Mouse (Mus musculus): Measurements from ENCODE around the gene Dnmt3a. TPM values are rescaled to one million over a fixed set of nuclear protein-coding genes. Genes with fewer than 3 reads are reported as not detected.

Gene Dnmt3a
- polyA plus RNA-seq, 1 experiment from 2014 or later = 95.7 TPM

DNA sequence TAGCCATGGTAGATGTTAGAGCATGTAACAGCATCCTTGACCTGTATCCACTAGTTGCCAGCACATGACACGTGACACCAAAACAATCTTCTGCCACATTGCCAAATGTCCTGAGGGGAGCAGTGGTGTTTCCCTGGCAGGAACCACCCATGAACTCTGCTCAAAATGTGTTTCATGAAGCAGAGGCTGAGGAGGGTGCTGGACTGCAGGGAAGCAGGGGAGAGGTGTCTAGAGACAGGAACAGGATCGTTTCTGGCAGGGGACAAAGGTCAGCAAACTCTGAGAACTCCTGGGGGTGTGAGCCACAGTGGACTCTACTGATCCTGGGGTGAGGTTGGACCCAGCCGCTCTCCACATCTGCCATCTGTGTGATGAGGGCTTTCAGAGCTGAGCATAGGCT is 53.7 kb downstream of the Dnmt3a start:
- no peak for ATAC-seq (ENCODE audit: low read depth)
- Histone ChIP-seq H3K4me1 (replicated peaks) (peaks cover 20% of the 10 kb centered on the region), H3K9ac (no peak overlapping the region), H3K4me2 (no peak overlapping the region), H3K9me3 (no peaks in the 10 kb centered on the region), H3K36me3 (peaks cover 34% of the 10 kb centered on the region), H3K27me3 (no peaks in the 10 kb centered on the region), H3K4me3 (no peak overlapping the region), H3K27ac (replicated peaks) (no peak overlapping the region)
- WGBS = 67% methylated on average over 3 of the region's 3 CpGs

DNA sequence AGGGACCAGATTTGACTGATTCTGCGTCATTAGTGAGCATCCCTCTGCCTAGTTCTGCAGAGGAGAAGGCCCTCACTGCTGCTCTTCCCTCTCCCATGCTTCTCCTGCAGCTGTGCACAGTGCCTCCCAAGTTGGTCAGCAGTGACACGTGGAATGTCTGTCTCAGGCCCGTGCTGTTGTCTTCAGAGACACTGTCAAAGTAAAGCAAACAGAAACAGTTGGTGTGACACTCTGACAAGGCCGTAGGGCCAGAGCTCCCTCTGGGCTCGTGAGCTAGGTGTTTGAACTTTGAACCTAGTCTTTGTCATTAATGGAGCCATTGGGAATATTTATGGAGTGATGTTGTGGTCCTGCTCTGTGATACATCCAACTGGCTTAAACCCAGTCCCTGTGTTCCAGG is 54.2 kb downstream of the Dnmt3a start:
- H3K4me3 ChIP-seq = no peak overlapping the region
- 65% methylated on average over 5 of the region's 5 CpGs for WGBS
- no peaks in the 10 kb centered on the region for H3K9me3 ChIP-seq
- no peak overlapping the region for H3K4me2 ChIP-seq
- no peaks in the 10 kb centered on the region for H3K27me3 ChIP-seq
- ATAC-seq (ENCODE audit: low read depth) = no peak
- H3K36me3 ChIP-seq = peaks cover 34% of the 10 kb centered on the region
- H3K9ac ChIP-seq = no peak overlapping the region
- peaks cover 17% of the 10 kb centered on the region for H3K4me1 ChIP-seq (replicated peaks)
- H3K27ac ChIP-seq (replicated peaks) = no peak overlapping the region

DNA sequence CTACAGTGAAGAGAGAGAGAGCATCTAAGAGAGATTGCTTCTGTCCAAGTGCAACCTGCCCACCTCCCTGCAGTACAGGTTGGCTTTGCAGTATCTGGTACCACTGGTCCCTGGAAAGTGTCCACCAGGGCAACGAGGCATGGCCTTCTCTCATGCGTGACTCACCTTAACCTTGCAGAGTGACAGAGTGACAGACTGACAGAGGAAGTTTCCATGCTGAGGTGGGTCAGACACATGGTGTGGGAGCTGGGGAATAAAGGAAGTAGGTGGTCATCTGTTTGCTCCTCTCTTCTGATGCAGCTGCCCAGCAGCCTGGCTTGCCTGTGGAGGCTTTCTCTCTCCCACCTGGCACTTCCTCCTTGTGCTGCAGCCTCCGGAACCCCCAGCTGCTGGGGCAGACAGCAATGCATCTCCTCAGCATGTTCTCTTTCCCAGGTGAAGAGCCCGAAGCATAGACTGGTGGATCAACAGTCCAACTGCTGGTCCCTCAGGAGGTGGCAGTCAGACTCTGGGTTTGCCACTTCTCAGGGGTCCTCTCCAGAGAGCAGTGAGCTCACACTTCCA is 55.9 kb downstream of the Dnmt3a start:
- Histone ChIP-seq H3K9me3 (no peaks in the 10 kb centered on the region), H3K36me3 (peaks cover 47% of the 10 kb centered on the region), H3K4me3 (no peak overlapping the region), H3K4me1 (replicated peaks) (no peaks in the 10 kb centered on the region; the same call in 1 of the 2 replicates), H3K27me3 (no peaks in the 10 kb centered on the region), H3K4me2 (no peak overlapping the region), H3K27ac (replicated peaks) (no peak overlapping the region), H3K9ac (no peak overlapping the region)
- 85% methylated on average over 4 of the region's 4 CpGs for WGBS
- ATAC-seq (ENCODE audit: low read depth) = no peak

- Histone ChIP-seq H3K4me1 (replicated peaks) (no peaks in the 10 kb centered on the region; the same call in 1 of the 2 replicates), H3K9ac (no peak overlapping the region), H3K27me3 (no peaks in the 10 kb centered on the region), H3K4me2 (no peak overlapping the region), H3K27ac (replicated peaks) (no peak overlapping the region), H3K9me3 (no peaks in the 10 kb centered on the region), H3K36me3 (peaks cover 49% of the 10 kb centered on the region), H3K4me3 (no peak overlapping the region)
- no peak for ATAC-seq (ENCODE audit: low read depth)
- WGBS = 83% methylated on average over 6 of the region's 6 CpGs
Observed at GRCm38 (mm10) chr12:3862253-3862652, 56.4 kb downstream of the Dnmt3a start.

DNA sequence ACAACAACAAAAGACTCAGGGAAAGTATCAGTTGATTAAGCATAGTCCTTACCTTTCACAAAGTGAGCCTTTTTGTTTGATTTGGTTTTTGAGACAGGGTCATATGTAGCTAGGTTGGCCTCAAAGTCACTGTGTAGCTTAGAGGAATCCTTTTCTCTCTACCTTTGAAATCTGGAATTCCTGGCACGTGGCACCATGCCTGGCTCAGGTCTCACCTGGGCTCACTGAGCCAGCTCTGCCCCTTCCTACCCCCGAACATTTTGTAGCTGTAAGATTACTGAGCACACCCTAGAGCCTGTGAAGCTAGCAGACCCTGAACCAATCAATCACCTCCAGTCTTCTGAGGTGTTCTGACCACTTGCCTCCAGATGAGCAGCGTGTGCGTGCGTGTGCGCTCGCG is 58.4 kb downstream of the Dnmt3a start:
- no peak for ATAC-seq (ENCODE audit: low read depth)

GRCm38 (mm10) chr12:3865594-3865993 is 59.8 kb downstream of the Dnmt3a start:
- H3K36me3 ChIP-seq = peaks cover 59% of the 10 kb centered on the region
- no peaks in the 10 kb centered on the region for H3K27me3 ChIP-seq
- H3K27ac ChIP-seq (replicated peaks) = no peak overlapping the region
- no peak overlapping the region for H3K9ac ChIP-seq
- no peaks in the 10 kb centered on the region for H3K9me3 ChIP-seq
- H3K4me3 ChIP-seq = no peak overlapping the region
- 96% methylated on average over 8 of the region's 8 CpGs for WGBS
- no peak for ATAC-seq (ENCODE audit: low read depth)
- no peak overlapping the region for H3K4me2 ChIP-seq
- H3K4me1 ChIP-seq (replicated peaks) = peaks cover 6% of the 10 kb centered on the region

More for the DNA sequence above, 58.4 kb downstream of the Dnmt3a start:
- Histone ChIP-seq H3K9me3 (no peaks in the 10 kb centered on the region), H3K4me2 (no peak overlapping the region), H3K27ac (replicated peaks) (no peak overlapping the region), H3K9ac (no peak overlapping the region), H3K4me1 (replicated peaks) (no peaks in the 10 kb centered on the region), H3K36me3 (peaks cover 57% of the 10 kb centered on the region), H3K27me3 (no peaks in the 10 kb centered on the region), H3K4me3 (no peak overlapping the region)
- 89% methylated on average over 8 of the region's 8 CpGs for WGBS

GRCm38 (mm10) chr12:3866654-3867370 is 61.0 kb downstream of the Dnmt3a start:
- no peak overlapping the region for H3K4me3 ChIP-seq
- no peaks in the 10 kb centered on the region for H3K9me3 ChIP-seq
- H3K27me3 ChIP-seq = no peaks in the 10 kb centered on the region
- 72% methylated on average over 12 of the region's 12 CpGs for WGBS
- no peak overlapping the region for H3K27ac ChIP-seq (replicated peaks)
- ATAC-seq (ENCODE audit: low read depth) = peak; percentile 48; the same call in 1 of the 2 replicates
- no peak overlapping the region for H3K4me2 ChIP-seq
- no peak overlapping the region for H3K9ac ChIP-seq
- peaks cover 49% of the 10 kb centered on the region for H3K36me3 ChIP-seq
- H3K4me1 ChIP-seq (replicated peaks) = peaks cover 17% of the 10 kb centered on the region

- no peak for ATAC-seq (ENCODE audit: low read depth)
- WGBS = 91% methylated on average over 5 of the region's 5 CpGs
- peaks cover 23% of the 10 kb centered on the region for H3K4me1 ChIP-seq (replicated peaks)
Observed at GRCm38 (mm10) chr12:3868115-3868514, 62.3 kb downstream of the Dnmt3a start.

GRCm38 (mm10) chr12:3868676-3869458 is 63.1 kb downstream of the Dnmt3a start:
- ATAC-seq (ENCODE audit: low read depth) = no peak
- 83% methylated on average over 7 of the region's 7 CpGs for WGBS
- H3K4me2 ChIP-seq = no peak overlapping the region

More at GRCm38 (mm10) chr12:3868115-3868514, 62.3 kb downstream of the Dnmt3a start:
- H3K27ac ChIP-seq (replicated peaks) = no peak overlapping the region
- no peak overlapping the region for H3K4me2 ChIP-seq
- no peaks in the 10 kb centered on the region for H3K9me3 ChIP-seq
- H3K4me3 ChIP-seq = no peak overlapping the region
- H3K36me3 ChIP-seq = peaks cover 42% of the 10 kb centered on the region
- H3K27me3 ChIP-seq = no peaks in the 10 kb centered on the region
- H3K9ac ChIP-seq = no peak overlapping the region

DNA sequence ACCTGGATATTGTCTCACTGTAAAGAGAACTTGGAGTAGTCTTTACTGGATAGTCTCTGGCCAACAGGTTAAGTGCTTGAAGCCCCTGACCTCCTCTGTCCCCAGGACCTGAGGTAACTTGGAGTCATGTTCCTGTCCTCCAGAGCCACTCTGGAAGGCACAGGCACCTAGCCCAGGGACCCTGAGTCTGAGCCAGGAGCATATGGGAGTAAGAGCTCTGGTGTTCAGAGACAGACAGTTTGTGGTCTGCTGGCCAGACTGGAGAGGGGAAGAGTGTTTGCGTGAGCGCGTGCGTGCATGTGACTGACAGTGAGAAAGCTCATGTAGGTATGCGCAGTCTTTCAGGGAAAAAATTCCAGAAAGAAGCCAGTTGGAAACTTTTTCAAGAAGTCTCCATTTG is 64.2 kb downstream of the Dnmt3a start:
- H3K4me3 ChIP-seq = no peak overlapping the region
- ATAC-seq (ENCODE audit: low read depth) = no peak
- peaks cover 59% of the 10 kb centered on the region for H3K36me3 ChIP-seq
- no peaks in the 10 kb centered on the region for H3K27me3 ChIP-seq
- no peak overlapping the region for H3K9ac ChIP-seq
- 99% methylated on average over 5 of the region's 5 CpGs for WGBS
- H3K9me3 ChIP-seq = no peaks in the 10 kb centered on the region
- H3K27ac ChIP-seq (replicated peaks) = no peak overlapping the region
- peaks cover 23% of the 10 kb centered on the region for H3K4me1 ChIP-seq (replicated peaks)
- no peak overlapping the region for H3K4me2 ChIP-seq

More at GRCm38 (mm10) chr12:3868676-3869458, 63.1 kb downstream of the Dnmt3a start:
- Histone ChIP-seq H3K4me1 (replicated peaks) (peaks cover 23% of the 10 kb centered on the region), H3K9ac (no peak overlapping the region), H3K4me3 (no peak overlapping the region), H3K27me3 (no peaks in the 10 kb centered on the region), H3K27ac (replicated peaks) (no peak overlapping the region), H3K36me3 (peaks cover 49% of the 10 kb centered on the region), H3K9me3 (no peaks in the 10 kb centered on the region)

DNA sequence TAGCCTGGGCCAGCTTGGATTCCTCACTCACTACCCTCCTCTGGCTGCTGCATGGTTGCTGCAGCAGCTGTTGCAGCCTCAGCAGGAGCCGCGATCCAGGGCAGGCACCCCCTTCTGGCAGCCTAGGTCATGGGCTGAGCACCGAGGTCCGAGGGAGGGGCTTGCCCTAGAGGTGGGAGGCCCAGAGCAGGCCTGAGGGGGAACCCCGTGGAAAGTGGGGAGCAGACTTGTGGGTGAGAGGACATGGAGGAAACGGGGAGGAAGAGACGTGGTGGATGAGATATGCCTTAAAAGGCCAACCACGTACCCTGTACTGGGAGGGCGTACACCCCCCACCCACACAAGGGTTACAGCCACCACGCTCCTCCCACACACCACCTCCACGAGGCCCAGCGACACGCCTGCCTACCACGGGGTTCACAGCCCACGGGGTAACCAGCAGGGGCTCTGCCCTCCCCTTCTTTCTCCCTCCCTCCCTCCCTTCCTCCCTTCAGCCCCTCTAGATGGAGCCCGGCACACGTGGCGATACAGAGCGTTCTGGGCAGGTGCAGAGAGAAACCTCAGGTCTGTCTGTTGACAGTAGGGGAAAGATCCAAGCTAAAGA is 65.2 kb downstream of the Dnmt3a start:
- Histone ChIP-seq H3K27ac (replicated peaks) (peak overlapping the region; percentile 53; the same call in 1 of the 2 replicates), H3K27me3 (no peaks in the 10 kb centered on the region), H3K9ac (peak overlapping the region; percentile 52; the same call in 1 of the 2 replicates), H3K9me3 (no peaks in the 10 kb centered on the region), H3K36me3 (peaks cover 56% of the 10 kb centered on the region), H3K4me3 (0 out of 2 replicates have a peak overlapping the region, but pooled peaks have one; percentile 1), H3K4me2 (peak overlapping the region; percentile 44), H3K4me1 (replicated peaks) (peaks cover 23% of the 10 kb centered on the region)
- 10% methylated on average over 19 of the region's 19 CpGs for WGBS
- peak; percentile 70 for ATAC-seq (ENCODE audit: low read depth)

- ATAC-seq (ENCODE audit: low read depth) = no peak
- no peaks in the 10 kb centered on the region for H3K27me3 ChIP-seq
- no peak overlapping the region for H3K4me3 ChIP-seq
- peaks cover 56% of the 10 kb centered on the region for H3K36me3 ChIP-seq
- H3K27ac ChIP-seq (replicated peaks) = peak overlapping the region; percentile 53; the same call in 1 of the 2 replicates
- 19% methylated on average over 15 of the region's 15 CpGs for WGBS
- H3K9me3 ChIP-seq = no peaks in the 10 kb centered on the region
- H3K9ac ChIP-seq = no peak overlapping the region
- H3K4me1 ChIP-seq (replicated peaks) = peaks cover 23% of the 10 kb centered on the region
- H3K4me2 ChIP-seq = peak overlapping the region; percentile 44
Observed at GRCm38 (mm10) chr12:3871637-3872036, 65.8 kb downstream of the Dnmt3a start.
